Mouse (Mus musculus): ENCODE data around the gene Sft2d2. TPM values are rescaled to one million over a fixed set of nuclear protein-coding genes. Genes with fewer than 3 reads are reported as not detected.

Sft2d2 gene
- total and polyA plus RNA-seq, 3 experiments, result 26.0 to 31.6 (median 27.2) TPM

GRCm38 (mm10) chr1:165186491-165186890, 7.7 kb downstream of the Sft2d2 start:
- H3K9me3 ChIP-seq (replicated peaks; ENCODE audit: low read length), result no peaks in the 10 kb centered on the region
- H3K9ac ChIP-seq (ENCODE audit: insufficient read depth, low read depth), result no peak overlapping the region
- peaks cover 33 to 77% of the 10 kb centered on the region in 2 experiments for H3K4me1 ChIP-seq (ENCODE audit: control insufficient read depth in 1 of 2, insufficient read depth in 2 of 2)
- no peak overlapping the region for H3K4me2 ChIP-seq (ENCODE audit: insufficient read depth, low read depth, poor library complexity, severe bottlenecking)
- no peak for DNase-seq (ENCODE audit: extremely low read depth)
- H3K4me3 ChIP-seq (replicated peaks in 1 of 3; ENCODE audit: low read depth in 2 of 3, low read length in 2 of 3, poor library complexity in 1 of 3), result no peak overlapping the region
- dilution Hi-C loops (cut with MboI; ENCODE audit: extremely low pct_ligation_motif_present, extremely low pct_unique_long_range_greater_than_20kb, low sequenced_read_pairs), result no loop called here
- no peak overlapping the region for H3K27ac ChIP-seq (ENCODE audit: insufficient read depth, low read depth)
- peaks cover 62 to 81% of the 10 kb centered on the region in 2 experiments for H3K36me3 ChIP-seq (replicated peaks in 1 of 2; ENCODE audit: control insufficient read depth in 1 of 2, insufficient read depth in 1 of 2, low read length in 1 of 2)
- H3K27me3 ChIP-seq (replicated peaks), result no peaks in the 10 kb centered on the region
- H3K79me2 ChIP-seq (replicated peaks; ENCODE audit: control insufficient read depth, extremely low read depth, insufficient read depth, poor library complexity, severe bottlenecking), result peaks cover 25% of the 10 kb centered on the region
- in situ Hi-C loops (cut with MboI; ENCODE audit: low pct_ligation_motif_present, low pct_unique_long_range_greater_than_20kb, low sequenced_read_pairs), result no loop called here
- TF ChIP-seq BHLHE40 (IDR thresholded peaks at IDR 0.05; ENCODE audit: low read depth, low read length), result no peak
- TF ChIP-seq EP300 (IDR thresholded peaks at IDR 0.05; ENCODE audit: low read length), result no peak
- no peak for TF ChIP-seq SIN3A (IDR thresholded peaks at IDR 0.05; ENCODE audit: low read length)
- no peak for TF ChIP-seq MYC (IDR thresholded peaks at IDR 0.05; ENCODE audit: low read depth, low read length)
- TF ChIP-seq USF2 (conservative IDR thresholded peaks at IDR 0.05; ENCODE audit: low read depth, low read length), result no peak
- TF ChIP-seq ELF1 (IDR thresholded peaks at IDR 0.05; ENCODE audit: low read depth, low read length), result no peak

GRCm38 (mm10) chr1:165185116-165185515, 9.1 kb downstream of the Sft2d2 start:
- in situ Hi-C loops (cut with MboI; ENCODE audit: low pct_ligation_motif_present, low pct_unique_long_range_greater_than_20kb, low sequenced_read_pairs) (no loop called here), dilution Hi-C loops (cut with MboI; ENCODE audit: extremely low pct_ligation_motif_present, extremely low pct_unique_long_range_greater_than_20kb, low sequenced_read_pairs) (no loop called here)
- Histone ChIP-seq H3K9me3 (replicated peaks; ENCODE audit: low read length) (no peaks in the 10 kb centered on the region), H3K27ac (ENCODE audit: insufficient read depth, low read depth) (no peak overlapping the region), H3K4me2 (ENCODE audit: insufficient read depth, low read depth, poor library complexity, severe bottlenecking) (no peak overlapping the region), H3K79me2 (replicated peaks; ENCODE audit: control insufficient read depth, extremely low read depth, insufficient read depth, poor library complexity, severe bottlenecking) (peaks cover 16% of the 10 kb centered on the region), H3K4me3 (replicated peaks in 1 of 3; ENCODE audit: low read depth in 2 of 3, low read length in 2 of 3, poor library complexity in 1 of 3) (no peak overlapping the region), H3K9ac (ENCODE audit: insufficient read depth, low read depth) (no peak overlapping the region), H3K27me3 (replicated peaks) (no peaks in the 10 kb centered on the region), H3K36me3 (replicated peaks in 1 of 2; ENCODE audit: control insufficient read depth in 1 of 2, insufficient read depth in 1 of 2, low read length in 1 of 2) (peaks cover 71 to 84% of the 10 kb centered on the region in 2 experiments), H3K4me1 (ENCODE audit: control insufficient read depth in 1 of 2, insufficient read depth in 2 of 2) (peaks cover 24 to 74% of the 10 kb centered on the region in 2 experiments)
- no peak for DNase-seq (ENCODE audit: extremely low read depth)
- no peak for TF ChIP-seq RAD21 (IDR thresholded peaks at IDR 0.05; ENCODE audit: low read depth, low read length)
- no peak for TF ChIP-seq PAX5 (IDR thresholded peaks at IDR 0.05; ENCODE audit: low read length)
- TF ChIP-seq CHD1 (IDR thresholded peaks at IDR 0.05; ENCODE audit: low read depth, low read length), result no peak
- no peak for TF ChIP-seq MYC (IDR thresholded peaks at IDR 0.05; ENCODE audit: low read depth, low read length)
- no peak for TF ChIP-seq MAFK (IDR thresholded peaks at IDR 0.05; ENCODE audit: insufficient replicate concordance, low read length)

GRCm38 (mm10) chr1:165184178-165184577, 10.1 kb downstream of the Sft2d2 start:
- in situ Hi-C loops (cut with MboI; ENCODE audit: low pct_ligation_motif_present, low pct_unique_long_range_greater_than_20kb, low sequenced_read_pairs), result no loop called here
- Histone ChIP-seq H3K4me1 (ENCODE audit: control insufficient read depth in 1 of 2, insufficient read depth in 2 of 2) (peaks cover 17 to 64% of the 10 kb centered on the region in 2 experiments), H3K9ac (ENCODE audit: insufficient read depth, low read depth) (no peak overlapping the region), H3K4me3 (replicated peaks in 1 of 3; ENCODE audit: low read depth in 2 of 3, low read length in 2 of 3, poor library complexity in 1 of 3) (no peak overlapping the region), H3K9me3 (replicated peaks; ENCODE audit: low read length) (no peaks in the 10 kb centered on the region), H3K27me3 (replicated peaks) (no peaks in the 10 kb centered on the region), H3K4me2 (ENCODE audit: insufficient read depth, low read depth, poor library complexity, severe bottlenecking) (no peak overlapping the region), H3K27ac (ENCODE audit: insufficient read depth, low read depth) (no peak overlapping the region), H3K79me2 (replicated peaks; ENCODE audit: control insufficient read depth, extremely low read depth, insufficient read depth, poor library complexity, severe bottlenecking) (peaks cover 7% of the 10 kb centered on the region; the same call in 1 of the 2 replicates), H3K36me3 (replicated peaks in 1 of 2; ENCODE audit: control insufficient read depth in 1 of 2, insufficient read depth in 1 of 2, low read length in 1 of 2) (peaks cover 74 to 89% of the 10 kb centered on the region in 2 experiments)
- TF ChIP-seq ZNF384 (IDR thresholded peaks at IDR 0.05; ENCODE audit: low read depth, low read length), result no peak
- TF ChIP-seq MAX (IDR thresholded peaks at IDR 0.05; ENCODE audit: low read length), result no peak
- TF ChIP-seq NRF1 (IDR thresholded peaks at IDR 0.05; ENCODE audit: low read depth, low read length), result no peak
- no peak for TF ChIP-seq JUN (IDR thresholded peaks at IDR 0.05; ENCODE audit: insufficient read depth, low read depth, low read length)
- TF ChIP-seq SMC3 (IDR thresholded peaks at IDR 0.05; ENCODE audit: low read depth, low read length), result no peak
- TF ChIP-seq UBTF (IDR thresholded peaks at IDR 0.05; ENCODE audit: low read depth, low read length), result no peak
- DNase-seq (ENCODE audit: extremely low read depth), result no peak
- dilution Hi-C loops (cut with MboI; ENCODE audit: extremely low pct_ligation_motif_present, extremely low pct_unique_long_range_greater_than_20kb, low sequenced_read_pairs), result no loop called here
